8 mouse cellular contexts compared by ENCODE assay signal in the genomic region with DNA sequence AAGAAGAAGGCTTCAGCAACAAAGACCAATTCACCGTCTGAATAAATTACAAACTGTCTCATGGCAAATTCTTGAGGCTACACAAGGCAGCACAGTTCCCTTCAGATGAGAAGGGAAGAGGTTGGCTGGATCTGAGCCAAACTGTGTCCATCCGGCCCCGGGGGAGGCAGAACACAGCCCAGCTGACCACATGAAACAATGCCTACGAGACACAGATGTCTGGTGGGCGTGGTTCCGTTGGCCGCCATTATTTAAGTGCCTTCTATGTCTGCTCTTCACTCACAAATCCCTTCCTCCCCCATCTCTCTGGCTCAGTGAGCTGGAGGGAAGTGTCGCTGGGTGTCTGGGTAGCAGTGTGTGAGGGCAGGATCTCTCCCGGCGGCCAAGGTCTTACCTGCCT.
A peak's percentile ranks its signal among the peaks of the same experiment; 100 is the strongest.
DNase-seq lines count a peak whose midpoint lies in the region; ATAC-seq and TF ChIP-seq lines count a peak whose summit lies in the region.

No protein-coding gene starts in this region.

- 35% methylated on average over 10 of the region's 10 CpGs for WGBS in bone marrow, adult 2 months
- 46% methylated on average over 10 of the region's 10 CpGs for WGBS in lung, embryonic 16.5 days

- no peak overlapping the region for H3K9ac ChIP-seq in lung, embryonic 16.5 days (ENCODE audit: low read length)

- H3K27ac ChIP-seq in bone marrow, adult 2 months (ENCODE audit: control insufficient read depth, insufficient read depth, low read depth, low read length, poor library complexity) = peak overlapping the region; percentile 58
- H3K27ac ChIP-seq in lung, embryonic 16.5 days (ENCODE audit: low read length) = 0 out of 2 replicates have a peak overlapping the region, but pooled peaks have one; percentile 1

- peak; percentile 44; the same call in 1 of the 2 replicates for ATAC-seq in lung, embryonic 16.5 days (ENCODE audit: low read depth)
- no peak for ATAC-seq in megakaryocyte-erythroid progenitor cell, adult 5-6 weeks (replicated peaks; ENCODE audit: low FRiP score, low TSS enrichment, poor library complexity, severe bottlenecking)
- no peak for ATAC-seq in erythroid progenitor cell, adult 5-6 weeks (replicated peaks; ENCODE audit: low FRiP score, poor library complexity, severe bottlenecking)

- H3K4me1 ChIP-seq in bone marrow, adult 2 months (ENCODE audit: control insufficient read depth, insufficient read depth, low read length) = peaks cover 17% of the 10 kb centered on the region
- H3K4me1 ChIP-seq in lung, embryonic 16.5 days (replicated peaks; ENCODE audit: control insufficient read depth, insufficient read depth, low read length) = peaks cover 18% of the 10 kb centered on the region

- H3K4me3 ChIP-seq in bone marrow, adult 2 months (replicated peaks; ENCODE audit: control insufficient read depth, low read depth, low read length) = no peak overlapping the region
- no peak overlapping the region for H3K4me3 ChIP-seq in lung, embryonic 16.5 days (ENCODE audit: low read length)

- TF ChIP-seq CTCF in bone marrow, adult 2 months (IDR thresholded peaks at IDR 0.05; ENCODE audit: control insufficient read depth, insufficient read depth, low read length) = no peak

- TF ChIP-seq POLR2A in bone marrow, adult 2 months (IDR thresholded peaks at IDR 0.05; ENCODE audit: borderline replicate concordance, control insufficient read depth, low read depth, low read length) = no peak

- H3K36me3 ChIP-seq in lung, embryonic 16.5 days (ENCODE audit: control insufficient read depth, insufficient read depth, low read length) = no peaks in the 10 kb centered on the region
- H3K36me3 ChIP-seq in splenic B cell, adult 2 months (ENCODE audit: control insufficient read depth, insufficient read depth, low read length, poor library complexity, severe bottlenecking) = no peaks in the 10 kb centered on the region

- peak; percentile 51 to 67 for DNase-seq in left cerebral cortex, postnatal 14 days (ENCODE audit: low spot score in 2 of 2)
- no peak for DNase-seq in left cerebral cortex, adult 11 months (ENCODE audit: low spot score)
- DNase-seq in heart, postnatal 25 days (ENCODE audit: low spot score) = peak; percentile 30
- DNase-seq in splenic B cell, adult 2 months (ENCODE audit: low read depth, low spot score) = peak; percentile 68

- H3K27me3 ChIP-seq in lung, embryonic 16.5 days (ENCODE audit: control insufficient read depth, insufficient read depth, low read depth, low read length) = no peaks in the 10 kb centered on the region
- H3K27me3 ChIP-seq in splenic B cell, adult 2 months (ENCODE audit: control insufficient read depth, insufficient read depth, low read length, poor library complexity, severe bottlenecking) = no peaks in the 10 kb centered on the region

- H3K4me2 ChIP-seq in lung, embryonic 16.5 days (ENCODE audit: low read depth, low read length) = no peak overlapping the region

- H3K9me3 ChIP-seq in lung, embryonic 16.5 days (ENCODE audit: control insufficient read depth, low read length) = no peaks in the 10 kb centered on the region

- intact Hi-C loops in left cerebral cortex, postnatal 14 days (cut with DNase I) = no loop called here
- intact Hi-C loops in heart, postnatal 25 days (cut with DNase I) = no loop called here
